Mouse (Mus musculus): ENCODE measurements around the gene Ints13.

DNA sequence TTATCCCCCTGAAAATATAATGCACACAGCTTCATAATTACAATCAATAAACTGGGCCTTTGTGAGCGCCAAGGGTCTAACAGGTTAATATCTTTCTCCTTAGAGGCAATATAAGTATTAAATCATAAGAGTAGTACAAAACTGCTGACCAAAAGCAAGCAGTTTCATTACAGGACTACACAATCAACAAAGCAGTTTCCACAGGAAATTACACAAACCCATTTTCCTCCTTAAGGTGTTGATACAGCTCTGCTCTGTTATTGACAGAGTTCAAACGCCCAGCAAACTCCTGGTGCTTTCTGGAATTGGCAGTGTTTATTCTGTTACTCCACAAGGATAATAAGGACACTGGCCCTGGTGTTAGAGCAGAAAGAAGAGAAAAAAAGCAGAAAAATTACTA, 27.2 kb downstream of the Ints13 start:
- no peak for TF ChIP-seq ZC3H11A (IDR thresholded peaks at IDR 0.05; ENCODE audit: borderline replicate concordance, low read depth, low read length)
- no peak for TF ChIP-seq HCFC1 (IDR thresholded peaks at IDR 0.05; ENCODE audit: borderline replicate concordance, insufficient read depth, low read length)
- TF ChIP-seq ZNF384 (IDR thresholded peaks at IDR 0.05; ENCODE audit: low read depth, low read length) = no peak
- TF ChIP-seq MAFK (IDR thresholded peaks at IDR 0.05; ENCODE audit: insufficient read depth, low read depth, low read length) = no peak
